Mouse (Mus musculus) urinary bladder, adult 18-20 months (tissue): ENCODE results near the gene Gm19345.

Experiments used
- DNase-seq, 2 experiments: peaks; one replicate each; pipeline ENCODE4 v3.0.0; 2022; ENCODE audit warnings: low spot score in 2 of 2, mixed read lengths in 2 of 2

Gm19345 gene

GRCm38 (mm10) chr7:19826756-19827155 lies 25.0 kb upstream of the Gm19345 start:
- DNase-seq = no peak

- no peak for DNase-seq
Measured at GRCm38 (mm10) chr7:19829694-19830093, 22.1 kb upstream of the Gm19345 start.

- DNase-seq = peak; percentile 80 to 95
Measured at GRCm38 (mm10) chr7:19830682-19831156, 21.1 kb upstream of the Gm19345 start.

- no peak for DNase-seq
Measured at GRCm38 (mm10) chr7:19831837-19832236, 20.0 kb upstream of the Gm19345 start.

- no peak for DNase-seq
Measured at GRCm38 (mm10) chr7:19834055-19834454, 17.7 kb upstream of the Gm19345 start.

GRCm38 (mm10) chr7:19836843-19837242 lies 15.0 kb upstream of the Gm19345 start:
- no peak for DNase-seq

GRCm38 (mm10) chr7:19840371-19840770 lies 11.4 kb upstream of the Gm19345 start:
- DNase-seq = no peak

GRCm38 (mm10) chr7:19840936-19841335 lies 10.9 kb upstream of the Gm19345 start:
- DNase-seq = no peak

- DNase-seq = peak in 1 of 2 experiments; percentile 65
Measured at GRCm38 (mm10) chr7:19841686-19842413, 10.0 kb upstream of the Gm19345 start.

- no peak for DNase-seq
Measured at GRCm38 (mm10) chr7:19842885-19843504, 8.8 kb upstream of the Gm19345 start.

GRCm38 (mm10) chr7:19843561-19843960 lies 8.2 kb upstream of the Gm19345 start:
- peak; percentile 53 to 69 for DNase-seq

GRCm38 (mm10) chr7:19844521-19845171 lies 7.2 kb upstream of the Gm19345 start:
- no peak for DNase-seq

GRCm38 (mm10) chr7:19853526-19853925 lies 1.7 kb downstream of the Gm19345 start:
- DNase-seq = no peak

- no peak for DNase-seq
Measured at GRCm38 (mm10) chr7:19855663-19856062, 3.9 kb downstream of the Gm19345 start.

GRCm38 (mm10) chr7:19856283-19856682 lies 4.5 kb downstream of the Gm19345 start:
- no peak for DNase-seq

- DNase-seq = no peak
Measured at GRCm38 (mm10) chr7:19859740-19860139, 7.9 kb downstream of the Gm19345 start.

- DNase-seq = no peak
Measured at GRCm38 (mm10) chr7:19861199-19861598, 9.4 kb downstream of the Gm19345 start, which contains the start of gene Ceacam16. Gene Ceacam16 (minus strand): TSS chr7:19861299.

GRCm38 (mm10) chr7:19864241-19864640 lies 12.4 kb downstream of the Gm19345 start:
- no peak for DNase-seq

- DNase-seq = no peak
Measured at GRCm38 (mm10) chr7:19865246-19866036, 13.6 kb downstream of the Gm19345 start.

GRCm38 (mm10) chr7:19866490-19866889 lies 14.7 kb downstream of the Gm19345 start:
- no peak for DNase-seq

GRCm38 (mm10) chr7:19867751-19868399 lies 16.1 kb downstream of the Gm19345 start:
- DNase-seq = no peak
